Mouse (Mus musculus) embryonic facial prominence, embryonic 10.5 days (tissue): ENCODE data around the gene Ap4b1. TPM values are rescaled to one million over a fixed set of nuclear protein-coding genes. Genes with fewer than 3 reads are reported as not detected.
A peak's percentile ranks its signal among the peaks of the same experiment; 100 is the strongest.
"Not testable (repeated sequence)": the region's sequence is repeated elsewhere in the genome, so short reads cannot be mapped to it uniquely, and the experiment has no call there.

Experiments
- DNase-seq: peaks from one replicate; pipeline ENCODE4 v3.0.0-alpha.2; 2017; ENCODE audit warnings: low spot score
- H3K27ac ChIP-seq: fragments of 300-500 bp; sonication (generic); replicated peaks from 2 replicates; pipeline ENCODE4 v1.5.1; 2016; ENCODE audit warnings: mild to moderate bottlenecking
- H3K27me3 ChIP-seq: fragments of 300-500 bp; sonication (generic); replicated peaks from 2 replicates; pipeline ENCODE4 v1.6.1; 2016; ENCODE audit warnings: low read depth, mild to moderate bottlenecking; ENCODE audit not compliant: poor library complexity, severe bottlenecking
- H3K36me3 ChIP-seq: fragments of 300-500 bp; sonication (generic); replicated peaks from 2 replicates; pipeline ENCODE4 v1.6.1; 2016; ENCODE audit warnings: mild to moderate bottlenecking, moderate library complexity
- H3K4me1 ChIP-seq: fragments of 300-500 bp; sonication (generic); 2 replicates; pipeline ENCODE4 v1.6.1; 2016
- H3K4me3 ChIP-seq: fragments of 300-500 bp; sonication (generic); 2 replicates; pipeline ENCODE4 v1.5.1; 2016; ENCODE audit warnings: mild to moderate bottlenecking, moderate library complexity
- H3K9me3 ChIP-seq: fragments of 300-500 bp; sonication (generic); 2 replicates; pipeline ENCODE4 v1.6.1; 2016; ENCODE audit warnings: mild to moderate bottlenecking
- WGBS: fragments of 180-500 bp; shearing (Covaris S2); methylation state at CpG from one replicate; pipeline ENCODE4 v1.1.7; 2016; 5-methylcytosine and 5-hydroxymethylcytosine counted together
- polyA plus RNA-seq: library from polyadenylated mRNA; unstranded; fragments of >200 nt; fragmentation: Nextera tagmentation; extraction: Ambion mirVana; gene quantifications from 2 replicates; pipeline ENCODE4 v1.2.1, GENCODE M21; 2016

The Ap4b1 gene
- polyA plus RNA-seq, 1 experiment from 2014 or later, result 20.4 TPM

GRCm38 (mm10) chr3:103805671-103806070 lies 3.6 kb upstream of the Ap4b1 start:
- WGBS, result 86% methylated on average over 1 of the region's 1 CpGs
- Histone ChIP-seq H3K9me3 (no peaks in the 10 kb centered on the region), H3K4me1 (peaks cover 21% of the 10 kb centered on the region), H3K27ac (no peak overlapping the region), H3K36me3 (peaks cover 64% of the 10 kb centered on the region), H3K27me3 (no peaks in the 10 kb centered on the region), H3K4me3 (no peak overlapping the region)
- no peak for DNase-seq

DNA sequence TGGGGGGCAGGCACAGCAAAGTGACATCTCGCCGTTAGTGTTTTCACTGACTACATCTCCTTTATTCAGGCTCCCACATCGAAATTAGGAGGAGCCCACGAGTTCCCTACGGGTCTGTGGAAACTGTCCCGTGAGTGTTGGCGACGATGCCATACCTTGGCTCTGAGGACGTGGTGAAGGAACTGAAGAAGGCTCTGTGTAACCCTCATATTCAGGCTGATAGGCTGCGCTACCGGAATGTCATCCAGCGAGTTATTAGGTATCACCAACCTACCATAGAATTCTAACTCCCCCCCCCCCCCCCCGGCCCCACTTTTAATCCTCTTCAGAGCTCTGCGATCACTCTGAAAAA lies 455 bp downstream of the Ap4b1 start:
- WGBS, result 2% methylated on average over 14 of the region's 14 CpGs
- no peak for DNase-seq
- no peaks in the 10 kb centered on the region for H3K9me3 ChIP-seq
- peak overlapping the region; percentile 93 for H3K27ac ChIP-seq
- H3K27me3 ChIP-seq, result no peaks in the 10 kb centered on the region
- peaks cover 48% of the 10 kb centered on the region for H3K36me3 ChIP-seq
- H3K4me1 ChIP-seq, result peaks cover 17% of the 10 kb centered on the region
- H3K4me3 ChIP-seq, result peak overlapping the region; percentile 89

DNA sequence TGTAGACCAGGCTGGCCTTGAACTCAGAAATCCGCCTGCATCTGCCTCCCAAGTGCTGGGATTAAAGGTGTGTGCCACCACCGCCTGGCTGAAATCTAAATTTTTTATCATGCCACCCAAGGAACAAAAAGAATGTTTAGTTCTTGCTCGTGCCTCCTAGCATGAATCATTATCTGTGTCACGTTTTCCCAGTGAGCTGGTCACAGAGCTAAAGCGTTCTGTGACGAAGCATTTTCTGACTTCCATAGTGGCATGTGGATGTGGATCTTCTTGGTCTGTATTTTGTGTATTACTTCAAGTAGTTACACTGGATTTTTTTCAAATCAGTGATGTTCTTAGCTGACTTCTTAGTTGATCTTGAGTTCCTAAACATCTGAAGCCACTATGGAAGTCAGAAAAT lies 1.6 kb downstream of the Ap4b1 start:
- Histone ChIP-seq H3K4me3 (no peak overlapping the region), H3K27me3 (no peaks in the 10 kb centered on the region), H3K36me3 (peaks cover 48% of the 10 kb centered on the region), H3K4me1 (peaks cover 17% of the 10 kb centered on the region), H3K27ac (no peak overlapping the region), H3K9me3 (no peaks in the 10 kb centered on the region)
- DNase-seq, result no peak
- 93% methylated on average over 6 of the region's 6 CpGs for WGBS

DNA sequence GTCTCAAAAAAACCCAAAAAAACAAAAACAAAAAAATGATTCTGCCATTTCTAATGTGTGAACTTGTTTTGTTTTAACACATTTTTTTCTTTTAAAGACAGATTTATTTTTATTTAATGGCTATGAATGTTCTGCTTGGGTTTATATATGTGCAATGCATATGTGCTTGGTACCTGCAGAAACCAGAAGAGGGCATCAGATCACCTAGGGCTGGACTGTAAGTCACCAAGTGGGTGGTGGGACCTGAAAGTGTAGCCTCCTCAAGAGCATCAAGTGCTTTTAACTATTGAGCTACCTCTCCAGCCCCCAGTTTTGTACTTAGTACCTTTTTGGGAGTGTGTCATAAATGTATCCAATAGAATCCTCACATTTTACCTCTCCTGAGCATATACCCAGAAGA lies 18.2 kb downstream of the Ap4b1 start:
- no peak for DNase-seq
- no peak overlapping the region for H3K4me3 ChIP-seq
- H3K27ac ChIP-seq, result no peak overlapping the region
- no peaks in the 10 kb centered on the region for H3K27me3 ChIP-seq
- peaks cover 11% of the 10 kb centered on the region for H3K36me3 ChIP-seq
- H3K4me1 ChIP-seq, result no peaks in the 10 kb centered on the region
- H3K9me3 ChIP-seq, result no peaks in the 10 kb centered on the region

DNA sequence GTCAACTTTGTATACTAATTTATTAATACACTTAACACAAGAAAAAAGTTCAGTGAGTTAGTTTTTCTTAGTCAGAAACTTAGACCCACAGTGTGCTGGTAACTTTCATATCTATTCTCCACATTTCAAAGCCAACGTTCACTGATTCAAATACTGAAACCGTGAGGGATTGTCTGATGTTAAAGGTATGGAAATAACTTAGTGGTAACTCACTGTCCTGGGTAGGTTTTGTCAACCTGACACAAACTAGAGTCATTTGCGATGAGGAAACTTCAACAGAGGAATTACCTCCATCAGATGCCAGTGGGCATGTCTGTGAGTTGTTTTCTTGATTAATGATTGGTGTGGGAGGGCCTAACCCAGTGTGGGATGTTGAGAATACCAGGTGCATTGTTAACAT lies 19.7 kb downstream of the Ap4b1 start:
- Histone ChIP-seq H3K36me3 (no peaks in the 10 kb centered on the region), H3K4me1 (no peaks in the 10 kb centered on the region), H3K27ac (no peak overlapping the region), H3K4me3 (no peak overlapping the region), H3K27me3 (no peaks in the 10 kb centered on the region), H3K9me3 (no peaks in the 10 kb centered on the region)
- no peak for DNase-seq
- WGBS, result 88% methylated on average over 3 of the region's 3 CpGs

- 78% methylated on average over 1 of the region's 1 CpGs for WGBS
- not testable (repeated sequence) for H3K27me3 ChIP-seq, H3K36me3 ChIP-seq, DNase-seq, H3K4me1 ChIP-seq, H3K9me3 ChIP-seq, H3K27ac ChIP-seq, H3K4me3 ChIP-seq
Observed at GRCm38 (mm10) chr3:103830681-103831080, 21.4 kb downstream of the Ap4b1 start.

DNA sequence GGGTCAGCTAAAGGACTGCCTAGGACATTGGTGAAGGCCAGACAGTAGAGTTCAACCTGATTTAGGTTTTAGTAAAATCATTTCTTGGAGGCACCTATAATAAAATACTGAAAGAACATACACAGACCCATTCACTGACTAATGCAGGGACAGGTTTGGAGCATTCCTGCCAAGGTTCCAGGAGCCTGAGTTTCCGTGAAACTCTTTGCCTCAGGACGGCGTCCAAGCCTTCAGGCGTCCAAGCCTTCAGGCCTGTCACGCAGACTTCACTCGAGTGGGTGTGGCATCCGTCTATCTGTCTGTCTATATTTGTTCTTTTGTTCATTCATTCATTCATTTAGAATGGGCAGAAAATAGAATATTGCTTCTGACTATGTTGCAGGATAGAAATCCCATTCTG lies 21.8 kb downstream of the Ap4b1 start:
- no peak for DNase-seq
- 77% methylated on average over 7 of the region's 7 CpGs for WGBS

DNA sequence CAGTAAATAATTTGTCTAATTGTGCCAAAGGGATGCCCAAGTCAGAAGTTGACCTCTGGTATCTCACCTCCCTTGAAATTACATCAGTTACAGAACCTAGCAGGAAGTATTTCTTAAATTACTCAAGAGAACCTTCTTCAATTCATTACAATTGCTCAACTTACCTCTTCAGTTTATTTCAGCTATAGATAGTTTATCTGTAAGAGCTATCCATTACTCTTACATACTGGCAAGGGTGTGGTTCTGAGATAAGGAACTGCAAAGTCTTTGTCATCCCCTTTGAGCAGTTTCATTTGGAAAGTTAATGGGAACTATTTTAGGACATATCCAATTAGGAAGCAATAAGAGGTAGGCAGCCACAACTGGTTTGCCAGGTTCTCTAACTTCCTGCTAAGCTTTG lies 23.1 kb downstream of the Ap4b1 start, which contains the start of gene Bcl2l15:
TSS of gene Bcl2l15 (plus strand) at position 176 of the 400 bp plus-strand sequence.
- no peaks in the 10 kb centered on the region for H3K36me3 ChIP-seq
- H3K27ac ChIP-seq, result no peak within 1 kb of the TSS
- no peaks in the 10 kb centered on the region for H3K9me3 ChIP-seq
- no peaks in the 10 kb centered on the region for H3K27me3 ChIP-seq
- H3K4me3 ChIP-seq, result no peak within 1 kb of the TSS
- DNase-seq, result no peak
- no peaks in the 10 kb centered on the region for H3K4me1 ChIP-seq

More for the DNA sequence above, 21.8 kb downstream of the Ap4b1 start:
- Histone ChIP-seq H3K36me3 (no peaks in the 10 kb centered on the region), H3K27me3 (no peaks in the 10 kb centered on the region), H3K27ac (no peak overlapping the region), H3K4me3 (no peak overlapping the region), H3K4me1 (no peaks in the 10 kb centered on the region), H3K9me3 (no peaks in the 10 kb centered on the region)

- Histone ChIP-seq H3K27me3 (no peaks in the 10 kb centered on the region), H3K36me3 (no peaks in the 10 kb centered on the region), H3K27ac (no peak overlapping the region), H3K9me3 (no peaks in the 10 kb centered on the region), H3K4me3 (no peak overlapping the region), H3K4me1 (no peaks in the 10 kb centered on the region)
- DNase-seq, result no peak
- 91% methylated on average over 2 of the region's 2 CpGs for WGBS
Observed at GRCm38 (mm10) chr3:103834001-103834400, 24.7 kb downstream of the Ap4b1 start.

- no peak overlapping the region for H3K27ac ChIP-seq
- no peaks in the 10 kb centered on the region for H3K36me3 ChIP-seq
- WGBS, result 77% methylated on average over 6 of the region's 6 CpGs
- no peak overlapping the region for H3K4me3 ChIP-seq
- H3K4me1 ChIP-seq, result no peaks in the 10 kb centered on the region
- H3K9me3 ChIP-seq, result no peaks in the 10 kb centered on the region
- DNase-seq, result no peak
- no peaks in the 10 kb centered on the region for H3K27me3 ChIP-seq
Observed at GRCm38 (mm10) chr3:103835272-103835950, 26.1 kb downstream of the Ap4b1 start.

DNA sequence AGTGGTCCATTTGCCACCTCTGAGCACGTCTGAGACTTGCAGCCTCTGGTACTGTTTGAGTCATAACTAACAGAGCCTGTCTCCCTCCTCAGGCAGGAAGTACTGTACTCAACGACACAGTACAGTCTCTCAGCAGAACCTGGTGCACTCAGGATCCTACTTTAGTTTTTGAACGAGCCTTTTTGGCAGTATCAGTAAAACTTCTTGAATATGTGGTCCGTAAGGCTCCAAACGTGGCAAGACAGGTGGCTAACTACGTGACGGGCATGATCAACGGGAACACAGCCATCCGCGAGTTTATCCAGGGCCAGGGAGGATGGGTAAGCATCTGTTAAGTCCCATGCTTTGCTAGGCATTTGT lies 26.6 kb downstream of the Ap4b1 start:
- WGBS, result 83% methylated on average over 10 of the region's 10 CpGs
- no peaks in the 10 kb centered on the region for H3K36me3 ChIP-seq
- no peaks in the 10 kb centered on the region for H3K4me1 ChIP-seq
- H3K9me3 ChIP-seq, result no peaks in the 10 kb centered on the region
- H3K4me3 ChIP-seq, result no peak overlapping the region
- H3K27ac ChIP-seq, result no peak overlapping the region
- no peak for DNase-seq
- H3K27me3 ChIP-seq, result no peaks in the 10 kb centered on the region

- no peaks in the 10 kb centered on the region for H3K9me3 ChIP-seq
- H3K27me3 ChIP-seq, result no peaks in the 10 kb centered on the region
- H3K36me3 ChIP-seq, result no peaks in the 10 kb centered on the region
- H3K4me3 ChIP-seq, result no peak overlapping the region
- 95% methylated on average over 5 of the region's 5 CpGs for WGBS
- H3K4me1 ChIP-seq, result no peaks in the 10 kb centered on the region
- no peak for DNase-seq
- no peak overlapping the region for H3K27ac ChIP-seq
Observed at GRCm38 (mm10) chr3:103836453-103836852, 27.1 kb downstream of the Ap4b1 start.

DNA sequence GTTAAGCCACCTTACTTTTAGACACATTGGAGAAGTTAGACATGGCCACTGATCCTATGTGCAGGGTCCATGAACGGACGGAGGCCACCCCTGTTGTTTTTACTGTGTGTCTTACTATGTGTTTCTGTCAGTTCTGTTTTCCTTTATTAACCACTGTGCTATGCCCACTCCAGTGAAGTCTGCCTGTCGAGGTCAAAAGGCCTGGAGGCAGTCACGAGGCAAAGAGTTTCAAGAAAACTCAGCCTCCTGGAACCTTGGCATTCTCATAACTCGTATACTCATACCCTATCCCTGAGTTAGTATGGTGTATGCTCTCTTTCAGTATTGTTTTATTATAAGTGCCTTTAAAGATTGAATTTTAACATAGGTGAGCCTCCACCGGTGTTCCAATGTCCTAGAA lies 30.4 kb downstream of the Ap4b1 start:
- no peaks in the 10 kb centered on the region for H3K4me1 ChIP-seq
- no peaks in the 10 kb centered on the region for H3K9me3 ChIP-seq
- no peaks in the 10 kb centered on the region for H3K27me3 ChIP-seq
- WGBS, result 89% methylated on average over 6 of the region's 6 CpGs
- no peaks in the 10 kb centered on the region for H3K36me3 ChIP-seq
- no peak overlapping the region for H3K4me3 ChIP-seq
- no peak overlapping the region for H3K27ac ChIP-seq
- no peak for DNase-seq

GRCm38 (mm10) chr3:103840195-103840594 lies 30.9 kb downstream of the Ap4b1 start:
- not testable (repeated sequence) for H3K27ac ChIP-seq, H3K36me3 ChIP-seq, H3K4me1 ChIP-seq, H3K4me3 ChIP-seq, DNase-seq, H3K9me3 ChIP-seq, H3K27me3 ChIP-seq
- 85% methylated on average over 3 of the region's 3 CpGs for WGBS
